In genomic region chr4:136602568-136602967, GRCm38 (mm10) we compare ENCODE assay signal across 8 mouse cellular contexts. TPM values are rescaled to one million over a fixed set of nuclear protein-coding genes. Genes with fewer than 3 reads are reported as not detected.
A peak's percentile ranks its signal among the peaks of the same experiment; 100 is the strongest.
DNase-seq lines count a peak whose midpoint lies in the region; ATAC-seq and TF ChIP-seq lines count a peak whose summit lies in the region.

Gene Kdm1a, minus strand, starts transcription at chr4:136602723.

- under 1% methylated on average over 33 of the region's 45 CpGs for WGBS in heart, embryonic 11.5 days (ENCODE audit: insufficient replicate concordance)
- WGBS in kidney, embryonic 16.5 days = under 1% methylated on average over 42 of the region's 45 CpGs
- WGBS in liver, adult 2 months = under 1% methylated on average over 29 of the region's 45 CpGs

- H3ac ChIP-seq in C2C12 (ENCODE audit: control insufficient read depth, insufficient read length, low read depth) (peak within 1 kb of the TSS; percentile 89), myocyte (ENCODE audit: control insufficient read depth, insufficient read length) (peak within 1 kb of the TSS; percentile 90)

- DNase-seq in brain, embryonic 14.5 days (ENCODE audit: low read depth) = peak; percentile 99
- peak; percentile 82 for DNase-seq in liver, adult 2 months (ENCODE audit: extremely low read depth, low read depth, low spot score)
- DNase-seq in splenic B cell, adult 2 months (ENCODE audit: low read depth, low spot score) = peak; percentile 97

- peak; percentile 80 for TF ChIP-seq CTCF in C2C12 (IDR thresholded peaks at IDR 0.05; ENCODE audit: control insufficient read depth, insufficient read depth, insufficient read length)
- TF ChIP-seq CTCF in brain, embryonic 14.5 days (IDR thresholded peaks at IDR 0.05; ENCODE audit: borderline replicate concordance, extremely low read depth, insufficient read depth, insufficient read length) = peak; percentile 96
- TF ChIP-seq CTCF in liver, adult 2 months (IDR thresholded peaks at IDR 0.05; ENCODE audit: low read depth, low read length) = peak; percentile 93

- no peaks in the 10 kb centered on the region for H3K27me3 ChIP-seq in C2C12 (ENCODE audit: control insufficient read depth, insufficient read depth, insufficient read length)
- H3K27me3 ChIP-seq in erythroblast, embryonic 14.5 days (ENCODE audit: control insufficient read depth) = no peaks in the 10 kb centered on the region
- no peaks in the 10 kb centered on the region for H3K27me3 ChIP-seq in heart, embryonic 11.5 days (ENCODE audit: control insufficient read depth, insufficient read depth, low read length)
- H3K27me3 ChIP-seq in kidney, embryonic 16.5 days (ENCODE audit: insufficient read depth, low read length) = no peaks in the 10 kb centered on the region
- no peaks in the 10 kb centered on the region for H3K27me3 ChIP-seq in liver, adult 2 months (ENCODE audit: control insufficient read depth, insufficient read depth, low read length)
- H3K27me3 ChIP-seq in myocyte (ENCODE audit: control insufficient read depth, insufficient read depth, insufficient read length) = no peaks in the 10 kb centered on the region
- no peaks in the 10 kb centered on the region for H3K27me3 ChIP-seq in splenic B cell, adult 2 months (ENCODE audit: control insufficient read depth, insufficient read depth, low read length, poor library complexity, severe bottlenecking)

- peak within 1 kb of the TSS; percentile 99 for H3K9ac ChIP-seq in heart, embryonic 11.5 days (ENCODE audit: low read depth, low read length)
- H3K9ac ChIP-seq in kidney, embryonic 16.5 days (replicated peaks; ENCODE audit: low read length) = peak within 1 kb of the TSS; percentile 99
- peak within 1 kb of the TSS; percentile 99 for H3K9ac ChIP-seq in liver, adult 2 months (ENCODE audit: low read depth, low read length)

- peak within 1 kb of the TSS; percentile 73 for H3K4me2 ChIP-seq in heart, embryonic 11.5 days
- peak within 1 kb of the TSS; percentile 63 for H3K4me2 ChIP-seq in kidney, embryonic 16.5 days (replicated peaks; ENCODE audit: low read depth, low read length)
- H3K4me2 ChIP-seq in myocyte (ENCODE audit: low read depth) = peak within 1 kb of the TSS; percentile 68

- peak; percentile 74 for ATAC-seq in heart, embryonic 11.5 days (replicated peaks; ENCODE audit: insufficient number of reproducible peaks, low FRiP score, low TSS enrichment)
- peak; percentile 82 for ATAC-seq in kidney, embryonic 16.5 days (ENCODE audit: low FRiP score, low TSS enrichment)

- peak; percentile 98 for TF ChIP-seq POLR2A in brain, embryonic 14.5 days (IDR thresholded peaks at IDR 0.05; ENCODE audit: borderline replicate concordance, extremely low read depth, insufficient read depth, insufficient read length, poor library complexity, severe bottlenecking)
- TF ChIP-seq POLR2A in liver, adult 2 months (IDR thresholded peaks at IDR 0.05; ENCODE audit: extremely low read depth, insufficient read depth, low read length) = peak; percentile 63; the same call in 1 of the 2 replicates
- TF ChIP-seq POLR2A in myocyte (IDR thresholded peaks at IDR 0.05; ENCODE audit: insufficient read length, low read depth) = peak; percentile 89

- H3K36me3 ChIP-seq in C2C12 (ENCODE audit: control insufficient read depth, insufficient read depth) (no peaks in the 10 kb centered on the region), myocyte (ENCODE audit: control insufficient read depth, insufficient read depth) (no peaks in the 10 kb centered on the region)
- peaks cover 8% of the 10 kb centered on the region for H3K36me3 ChIP-seq in erythroblast, embryonic 14.5 days (ENCODE audit: control insufficient read depth)
- no peaks in the 10 kb centered on the region for H3K36me3 ChIP-seq in heart, embryonic 11.5 days (ENCODE audit: control insufficient read depth, insufficient read depth, low read length)
- H3K36me3 ChIP-seq in kidney, embryonic 16.5 days (ENCODE audit: insufficient read depth, low read length) = peaks cover 3% of the 10 kb centered on the region; the same call in 1 of the 2 replicates
- no peaks in the 10 kb centered on the region for H3K36me3 ChIP-seq in liver, adult 2 months (ENCODE audit: control insufficient read depth, insufficient read depth, low read length)
- H3K36me3 ChIP-seq in splenic B cell, adult 2 months (ENCODE audit: control insufficient read depth, insufficient read depth, low read length, poor library complexity, severe bottlenecking) = no peaks in the 10 kb centered on the region

- H3K27ac ChIP-seq in heart, embryonic 11.5 days (ENCODE audit: low read depth, low read length) = peak within 1 kb of the TSS; percentile 90
- peak within 1 kb of the TSS; percentile 86 for H3K27ac ChIP-seq in kidney, embryonic 16.5 days (ENCODE audit: low read length)
- H3K27ac ChIP-seq in liver, adult 2 months (replicated peaks; ENCODE audit: insufficient read depth, low read depth, low read length) = peak within 1 kb of the TSS; percentile 68; the same call in 1 of the 2 replicates

- H3K4me1 ChIP-seq in erythroblast, embryonic 14.5 days (ENCODE audit: control insufficient read depth) = peaks cover 26% of the 10 kb centered on the region
- peaks cover 14% of the 10 kb centered on the region for H3K4me1 ChIP-seq in heart, embryonic 11.5 days (ENCODE audit: control insufficient read depth, insufficient read depth, low read length)
- peaks cover 12% of the 10 kb centered on the region for H3K4me1 ChIP-seq in kidney, embryonic 16.5 days (ENCODE audit: insufficient read depth, low read length)
- peaks cover 6% of the 10 kb centered on the region for H3K4me1 ChIP-seq in liver, adult 2 months (ENCODE audit: control insufficient read depth, insufficient read depth, low read length)

- peaks cover 47% of the 10 kb centered on the region for H3K79me2 ChIP-seq in C2C12 (ENCODE audit: control insufficient read depth, insufficient read depth)
- peaks cover 26% of the 10 kb centered on the region; the same call in 1 of the 2 replicates for H3K79me2 ChIP-seq in liver, adult 2 months (ENCODE audit: control insufficient read depth, insufficient read depth, low read length)
- H3K79me2 ChIP-seq in myocyte (ENCODE audit: control insufficient read depth, insufficient read depth) = peaks cover 42% of the 10 kb centered on the region

- H3K79me3 ChIP-seq in C2C12 (ENCODE audit: low read depth) = peaks cover 40% of the 10 kb centered on the region

- H3K9me3 ChIP-seq in erythroblast, embryonic 14.5 days (ENCODE audit: control insufficient read depth, low read length) = no peaks in the 10 kb centered on the region
- no peaks in the 10 kb centered on the region for H3K9me3 ChIP-seq in heart, embryonic 11.5 days (replicated peaks; ENCODE audit: control insufficient read depth, low read length)
- no peaks in the 10 kb centered on the region for H3K9me3 ChIP-seq in kidney, embryonic 16.5 days (ENCODE audit: low read length)

- peak within 1 kb of the TSS; percentile 74 for H3K4me3 ChIP-seq in C2C12 (ENCODE audit: insufficient read depth, poor library complexity, severe bottlenecking)
- H3K4me3 ChIP-seq in erythroblast, embryonic 14.5 days (replicated peaks) = peak within 1 kb of the TSS; percentile 96
- H3K4me3 ChIP-seq in heart, embryonic 11.5 days (ENCODE audit: low read depth, low read length) = peak within 1 kb of the TSS; percentile 100
- H3K4me3 ChIP-seq in kidney, embryonic 16.5 days (ENCODE audit: low read length) = peak within 1 kb of the TSS; percentile 100
- peak within 1 kb of the TSS; percentile 93 for H3K4me3 ChIP-seq in liver, adult 2 months (ENCODE audit: insufficient read depth, low read depth, low read length)
- peak within 1 kb of the TSS; percentile 64 for H3K4me3 ChIP-seq in myocyte

TF ChIP-seq in C2C12, 6 proteins besides CTCF, POLR2A, EP300 and RAD21:
- TF ChIP-seq MAX (IDR thresholded peaks at IDR 0.05) = peak; percentile 70
- TF ChIP-seq CEBPB (IDR thresholded peaks at IDR 0.05; ENCODE audit: low read depth) = no peak

TF ChIP-seq in myocyte, 11 proteins besides CTCF, POLR2A, EP300 and RAD21:
- TF ChIP-seq MYOG (IDR thresholded peaks at IDR 0.05; ENCODE audit: control insufficient read depth in 1 of 3, insufficient read depth in 1 of 3, insufficient read length in 2 of 3, low read depth in 2 of 3) (peak in 1 of 3 experiments; percentile 54), MYOD1 (IDR thresholded peaks at IDR 0.05; ENCODE audit: control insufficient read depth in 1 of 3, insufficient read length in 2 of 3, low read depth in 2 of 3) (peak in 1 of 3 experiments; percentile 41), POLR2AphosphoS2 (IDR thresholded peaks at IDR 0.05; ENCODE audit: insufficient read length, low read depth) (peak; percentile 63), TCF12 (IDR thresholded peaks at IDR 0.05; ENCODE audit: insufficient read depth, poor library complexity, severe bottlenecking) (no peak)

RNA-seq across cellular contexts. Expression of gene Kdm1a, which starts in this region (rescaled TPM):
- polyA plus RNA-seq in C2C12 (2012; fragmentation: generic; extraction: Trizol) (47.2 TPM), myocyte (2012; fragmentation: generic; extraction: Trizol) (52.8 TPM)
- polyA plus RNA-seq in brain, embryonic 14.5 days (2012; rRNA removed) = 203 TPM in 2 replicates
- polyA plus RNA-seq in erythroblast, embryonic 14.5 days (2012) = 0.90 and 1.1 TPM in 2 replicates
- 38.9 and 41.1 TPM in 2 replicates for polyA plus RNA-seq in heart, embryonic 11.5 days (2014; fragmentation: Nextera tagmentation; extraction: Ambion mirVana)
- polyA plus RNA-seq in kidney, embryonic 16.5 days (2015; fragmentation: Nextera tagmentation; extraction: Ambion mirVana) = 25.7 and 30.5 TPM in 2 replicates
- 10.0 and 10.9 TPM in 2 replicates for total RNA-seq in liver, adult 2 months (2014; rRNA removed)
- polyA plus RNA-seq in liver, adult 2 months (2012; rRNA removed) = 6.7 and 8.8 TPM in 2 replicates

Comparison
In these comparisons a context has a peak if more than half of its experiments do, and no peak if none do; other contexts are left out.
1. Peak in every context shown above with its lines: DNase-seq, ATAC-seq, H3K4me3 ChIP-seq and H3K27ac ChIP-seq.